Mouse (Mus musculus) neural tube, embryonic 14.5 days (tissue): ENCODE data around the gene Rims4. TPM values are rescaled to one million over a fixed set of nuclear protein-coding genes. Genes with fewer than 3 reads are reported as not detected.
A peak's percentile ranks its signal among the peaks of the same experiment; 100 is the strongest.

ENCODE experiments used
- ATAC-seq: fragments of 200-750 bp; cut with Nextera tagmentation; 2 replicates; pipeline ENCODE4 v1.8.0; 2017; ENCODE audit warnings: low read depth, mild to moderate bottlenecking, moderate TSS enrichment, moderate library complexity
- H3K27ac ChIP-seq: fragments of 300-500 bp; sonication (generic); 2 replicates; pipeline ENCODE4 v1.5.1; 2014; ENCODE audit warnings: low read depth, mild to moderate bottlenecking, control low read depth, low read length, moderate library complexity, mixed read lengths
- H3K27me3 ChIP-seq: fragments of 300-500 bp; sonication (generic); 2 replicates; pipeline ENCODE4 v1.6.1; 2014; ENCODE audit warnings: low read length; ENCODE audit not compliant: control insufficient read depth, insufficient read depth
- H3K36me3 ChIP-seq: fragments of 300-500 bp; sonication (generic); 2 replicates; pipeline ENCODE4 v1.6.1; 2014; ENCODE audit warnings: low read length, mixed read lengths; ENCODE audit not compliant: control insufficient read depth, insufficient read depth
- H3K4me1 ChIP-seq: fragments of 300-500 bp; sonication (generic); 2 replicates; pipeline ENCODE4 v1.6.1; 2014; ENCODE audit warnings: low read length; ENCODE audit not compliant: control insufficient read depth, insufficient read depth
- H3K4me2 ChIP-seq: fragments of 300-500 bp; sonication (generic); 2 replicates; pipeline ENCODE4 v1.6.1; 2014; ENCODE audit warnings: mild to moderate bottlenecking, low read depth, low read length, control low read depth
- H3K4me3 ChIP-seq: fragments of 300-500 bp; sonication (generic); 2 replicates; pipeline ENCODE4 v1.5.1; 2014; ENCODE audit warnings: low read depth, low read length, control low read depth, mixed read lengths
- H3K9ac ChIP-seq: fragments of 300-500 bp; sonication (generic); replicated peaks from 2 replicates; pipeline ENCODE4 v1.6.1; 2014; ENCODE audit warnings: low read depth, mild to moderate bottlenecking, control low read depth, low read length, mixed read lengths
- H3K9me3 ChIP-seq: fragments of 300-500 bp; sonication (generic); 2 replicates; pipeline ENCODE4 v1.6.1; 2016; ENCODE audit warnings: low read length; ENCODE audit not compliant: control insufficient read depth
- WGBS: fragments of 180-500 bp; shearing (Covaris S2); extraction: QIAGEN DNeasy Blood & Tissue Kit; methylation state at CpG from one replicate; pipeline ENCODE4 v1.1.7; 2014; 5-methylcytosine and 5-hydroxymethylcytosine counted together
- polyA plus RNA-seq: library from polyadenylated mRNA; unstranded; fragments of >200 nt; fragmentation: Nextera tagmentation; extraction: Ambion mirVana; gene quantifications from 2 replicates; pipeline ENCODE4 v1.2.1, GENCODE M21; 2014

The Rims4 gene
- polyA plus RNA-seq, 1 experiment from 2014 or later: 6.1 TPM

GRCm38 (mm10) chr2:163915294-163915791 is 3.1 kb downstream of the Rims4 start:
- ATAC-seq: no peak
- Histone ChIP-seq H3K4me1 (peaks cover 15% of the 10 kb centered on the region), H3K36me3 (no peaks in the 10 kb centered on the region), H3K27me3 (peaks cover 10% of the 10 kb centered on the region), H3K4me2 (no peak overlapping the region), H3K9ac (no peak overlapping the region), H3K4me3 (no peak overlapping the region), H3K9me3 (no peaks in the 10 kb centered on the region), H3K27ac (no peak overlapping the region)
- WGBS: 62% methylated on average over 9 of the region's 9 CpGs

DNA sequence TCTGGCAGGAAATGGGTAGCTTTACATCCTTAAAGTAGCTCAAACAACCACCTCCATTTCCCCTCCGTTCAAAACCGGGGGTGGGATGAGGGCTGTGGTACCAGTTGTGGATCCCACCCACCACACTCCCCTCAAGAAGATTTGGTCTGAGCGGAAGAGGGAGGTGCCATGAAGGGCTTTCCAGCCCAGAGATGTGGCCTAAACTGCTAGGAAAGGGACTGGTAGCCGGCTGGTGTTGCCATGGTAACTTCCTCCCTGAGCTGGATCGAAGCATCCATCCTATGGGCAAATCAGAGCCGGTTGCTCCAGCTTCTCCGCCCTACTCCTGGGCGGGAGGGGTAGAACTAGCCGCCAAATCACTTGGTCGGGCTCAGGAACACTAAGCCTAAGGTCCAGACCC is 4.4 kb downstream of the Rims4 start:
- peaks cover 15% of the 10 kb centered on the region for H3K4me1 ChIP-seq
- WGBS: 7% methylated on average over 10 of the region's 10 CpGs
- peaks cover 1% of the 10 kb centered on the region for H3K27me3 ChIP-seq
- H3K4me3 ChIP-seq: peak overlapping the region; percentile 0; the same call in 1 of the 2 replicates
- H3K9me3 ChIP-seq: no peaks in the 10 kb centered on the region
- ATAC-seq: peak; percentile 70; the same call in 1 of the 2 replicates
- H3K4me2 ChIP-seq: peak overlapping the region; percentile 47
- peak overlapping the region; percentile 28; the same call in 1 of the 2 replicates for H3K27ac ChIP-seq
- H3K36me3 ChIP-seq: no peaks in the 10 kb centered on the region
- peak overlapping the region; percentile 32; the same call in 1 of the 2 replicates for H3K9ac ChIP-seq

- peak overlapping the region; percentile 0; the same call in 1 of the 2 replicates for H3K4me3 ChIP-seq
- WGBS: 39% methylated on average over 7 of the region's 7 CpGs
- H3K4me1 ChIP-seq: peaks cover 15% of the 10 kb centered on the region
- peak overlapping the region; percentile 47 for H3K4me2 ChIP-seq
- no peak overlapping the region for H3K27ac ChIP-seq
- no peaks in the 10 kb centered on the region for H3K9me3 ChIP-seq
- no peaks in the 10 kb centered on the region; the same call in 1 of the 2 replicates for H3K27me3 ChIP-seq
- H3K36me3 ChIP-seq: no peaks in the 10 kb centered on the region
- ATAC-seq: no peak
- H3K9ac ChIP-seq: 0 out of 2 replicates have a peak overlapping the region, but pooled peaks have one; percentile 32
Observed at GRCm38 (mm10) chr2:163913704-163914103, 4.8 kb downstream of the Rims4 start.

DNA sequence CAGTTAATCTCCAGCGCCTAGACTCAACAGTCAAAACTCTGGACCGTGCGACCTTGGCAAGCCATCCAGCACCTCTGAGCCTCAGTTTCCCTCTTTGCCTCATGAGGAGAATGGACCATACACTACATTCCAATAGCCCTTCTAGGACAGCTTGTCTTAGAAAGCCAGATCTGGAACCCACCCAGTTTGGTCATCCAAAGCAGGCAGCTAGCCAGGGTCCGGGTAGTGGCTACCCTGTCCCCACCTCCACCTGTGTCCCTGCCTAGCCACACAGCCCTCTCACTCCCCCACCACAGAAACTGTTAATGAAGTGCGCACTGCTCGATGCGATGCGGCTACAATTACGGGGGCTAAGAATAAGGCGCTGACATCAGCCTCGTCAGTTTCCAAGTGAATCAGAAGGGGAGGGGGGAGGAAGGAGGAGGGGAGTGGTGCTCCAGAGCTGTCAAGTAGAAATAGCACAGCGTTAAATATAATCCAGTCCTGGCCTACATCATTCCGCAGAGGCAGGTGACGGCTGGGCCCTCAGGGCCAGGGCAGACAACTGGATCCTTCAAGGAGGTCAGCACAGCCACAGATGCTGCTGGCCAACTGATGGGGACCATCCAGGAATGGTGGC is 6.5 kb downstream of the Rims4 start:
- no peak overlapping the region for H3K9ac ChIP-seq
- no peak for ATAC-seq
- H3K4me1 ChIP-seq: peaks cover 15% of the 10 kb centered on the region
- no peaks in the 10 kb centered on the region for H3K27me3 ChIP-seq
- H3K36me3 ChIP-seq: no peaks in the 10 kb centered on the region
- H3K4me2 ChIP-seq: no peak overlapping the region
- 66% methylated on average over 14 of the region's 14 CpGs for WGBS
- no peak overlapping the region for H3K27ac ChIP-seq
- H3K9me3 ChIP-seq: no peaks in the 10 kb centered on the region
- no peak overlapping the region for H3K4me3 ChIP-seq

GRCm38 (mm10) chr2:163909604-163910003 is 8.9 kb downstream of the Rims4 start:
- no peak overlapping the region for H3K27ac ChIP-seq
- WGBS: 86% methylated on average over 7 of the region's 7 CpGs
- no peak overlapping the region for H3K9ac ChIP-seq
- H3K9me3 ChIP-seq: no peaks in the 10 kb centered on the region
- no peak for ATAC-seq
- no peak overlapping the region for H3K4me2 ChIP-seq
- no peaks in the 10 kb centered on the region for H3K27me3 ChIP-seq
- H3K4me3 ChIP-seq: no peak overlapping the region
- no peaks in the 10 kb centered on the region for H3K36me3 ChIP-seq
- H3K4me1 ChIP-seq: peaks cover 13% of the 10 kb centered on the region

DNA sequence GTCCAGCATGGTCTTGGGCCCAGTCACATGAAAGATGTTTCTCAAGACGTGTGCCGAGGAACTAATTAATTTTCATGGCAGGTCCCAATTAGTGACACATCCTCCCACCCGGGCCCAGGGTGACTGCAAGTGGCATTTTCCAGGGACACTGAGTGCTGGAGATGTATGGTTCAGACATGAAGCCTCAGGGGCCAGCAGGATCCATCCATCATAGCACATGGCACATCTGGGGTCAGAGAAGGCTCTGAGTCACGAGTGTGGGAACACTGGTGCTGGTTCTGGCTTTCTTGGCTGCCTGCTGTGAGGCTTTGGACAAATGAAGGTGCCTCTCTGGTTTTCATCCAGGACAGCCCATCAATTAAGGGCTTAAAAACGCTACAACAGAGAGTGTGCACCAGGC is 11.4 kb downstream of the Rims4 start:
- Histone ChIP-seq H3K4me2 (no peak overlapping the region), H3K27ac (no peak overlapping the region), H3K36me3 (no peaks in the 10 kb centered on the region), H3K27me3 (no peaks in the 10 kb centered on the region), H3K4me1 (no peaks in the 10 kb centered on the region), H3K9ac (no peak overlapping the region), H3K9me3 (no peaks in the 10 kb centered on the region), H3K4me3 (no peak overlapping the region)
- ATAC-seq: no peak
- WGBS: 61% methylated on average over 5 of the region's 5 CpGs

- no peak overlapping the region for H3K4me2 ChIP-seq
- no peak overlapping the region for H3K4me3 ChIP-seq
- H3K27ac ChIP-seq: no peak overlapping the region
- no peak overlapping the region for H3K9ac ChIP-seq
- no peak for ATAC-seq
- WGBS: 89% methylated on average over 4 of the region's 4 CpGs
- H3K27me3 ChIP-seq: no peaks in the 10 kb centered on the region
- no peaks in the 10 kb centered on the region for H3K9me3 ChIP-seq
- H3K4me1 ChIP-seq: no peaks in the 10 kb centered on the region
- H3K36me3 ChIP-seq: no peaks in the 10 kb centered on the region
Observed at GRCm38 (mm10) chr2:163904323-163904722, 14.2 kb downstream of the Rims4 start.

GRCm38 (mm10) chr2:163903461-163903860 is 15.0 kb downstream of the Rims4 start:
- H3K9me3 ChIP-seq: no peaks in the 10 kb centered on the region
- 73% methylated on average over 11 of the region's 11 CpGs for WGBS
- no peak overlapping the region for H3K27ac ChIP-seq
- H3K4me3 ChIP-seq: no peak overlapping the region
- no peaks in the 10 kb centered on the region for H3K4me1 ChIP-seq
- no peak for ATAC-seq
- no peak overlapping the region for H3K9ac ChIP-seq
- H3K36me3 ChIP-seq: no peaks in the 10 kb centered on the region
- H3K27me3 ChIP-seq: no peaks in the 10 kb centered on the region
- H3K4me2 ChIP-seq: no peak overlapping the region

- no peaks in the 10 kb centered on the region for H3K27me3 ChIP-seq
- no peak overlapping the region for H3K9ac ChIP-seq
- H3K9me3 ChIP-seq: no peaks in the 10 kb centered on the region
- H3K4me2 ChIP-seq: no peak overlapping the region
- no peaks in the 10 kb centered on the region for H3K4me1 ChIP-seq
- no peaks in the 10 kb centered on the region for H3K36me3 ChIP-seq
- WGBS: 80% methylated on average over 4 of the region's 4 CpGs
- no peak overlapping the region for H3K4me3 ChIP-seq
- H3K27ac ChIP-seq: no peak overlapping the region
- no peak for ATAC-seq
Observed at GRCm38 (mm10) chr2:163902448-163902847, 16.0 kb downstream of the Rims4 start.
